In genomic region chr6:29985058-29985498, GRCm38 (mm10) we compare ENCODE assay signal across 8 mouse cellular contexts.
DNase-seq lines count a peak whose midpoint lies in the region; ATAC-seq and TF ChIP-seq lines count a peak whose summit lies in the region.

No protein-coding gene starts in this region.

- peak overlapping the region; percentile 25 for H3K4me3 ChIP-seq in C2C12 (ENCODE audit: insufficient read depth, poor library complexity, severe bottlenecking)
- peak overlapping the region; percentile 61 for H3K4me3 ChIP-seq in bone marrow macrophage, adult 2 months (ENCODE audit: insufficient read depth, low read length)
- peak overlapping the region; percentile 65 for H3K4me3 ChIP-seq in liver, adult 2 months (ENCODE audit: insufficient read depth, low read depth, low read length)

- H3K79me3 ChIP-seq in C2C12 (ENCODE audit: low read depth): no peaks in the 10 kb centered on the region

- peak; percentile 89 to 92 for DNase-seq in heart, adult 9 months (ENCODE audit: low spot score in 2 of 2)
- DNase-seq in kidney, adult 9 months: peak; percentile 94
- peak; percentile 88 for DNase-seq in liver, adult 2 months (ENCODE audit: extremely low read depth, low read depth, low spot score)
- DNase-seq in splenic B cell, adult 2 months (ENCODE audit: low read depth, low spot score): peak; percentile 90

- H3K36me3 ChIP-seq in C2C12 (ENCODE audit: control insufficient read depth, insufficient read depth): no peaks in the 10 kb centered on the region
- H3K36me3 ChIP-seq in liver, adult 2 months (ENCODE audit: control insufficient read depth, insufficient read depth, low read length): no peaks in the 10 kb centered on the region
- H3K36me3 ChIP-seq in splenic B cell, adult 2 months (ENCODE audit: control insufficient read depth, insufficient read depth, low read length, poor library complexity, severe bottlenecking): no peaks in the 10 kb centered on the region

- H3K4me1 ChIP-seq in bone marrow macrophage, adult 2 months (ENCODE audit: control insufficient read depth, insufficient read depth, low read length): peaks cover 7% of the 10 kb centered on the region
- H3K4me1 ChIP-seq in liver, adult 2 months (ENCODE audit: control insufficient read depth, insufficient read depth, low read length): no peaks in the 10 kb centered on the region

- no peaks in the 10 kb centered on the region for H3K79me2 ChIP-seq in C2C12 (ENCODE audit: control insufficient read depth, insufficient read depth)
- no peaks in the 10 kb centered on the region for H3K79me2 ChIP-seq in liver, adult 2 months (ENCODE audit: control insufficient read depth, insufficient read depth, low read length)

- H3K9ac ChIP-seq in liver, adult 2 months (ENCODE audit: low read depth, low read length): peak overlapping the region; percentile 63

- TF ChIP-seq POLR2A in bone marrow macrophage, adult 2 months (IDR thresholded peaks at IDR 0.05; ENCODE audit: borderline replicate concordance, low read depth, low read length): no peak
- TF ChIP-seq POLR2A in liver, adult 2 months (IDR thresholded peaks at IDR 0.05; ENCODE audit: extremely low read depth, insufficient read depth, low read length): 0 out of 2 replicates have a peak, but pooled peaks have one; percentile 23

- ATAC-seq in erythroblast, adult 5-6 weeks (replicated peaks; ENCODE audit: low FRiP score, poor library complexity, severe bottlenecking): peak; percentile 91
- peak; percentile 98 for ATAC-seq in monocyte, adult 5-6 weeks (replicated peaks; ENCODE audit: insufficient number of reproducible peaks, low FRiP score, low TSS enrichment, poor library complexity, severe bottlenecking)

- WGBS in liver, adult 2 months: under 1% methylated on average over 37 of the region's 37 CpGs

- H3K27ac ChIP-seq in bone marrow macrophage, adult 2 months (ENCODE audit: insufficient read depth, low read depth, low read length): peak overlapping the region; percentile 47; the same call in 1 of the 2 replicates
- no peak overlapping the region for H3K27ac ChIP-seq in liver, adult 2 months (replicated peaks; ENCODE audit: insufficient read depth, low read depth, low read length)

- H3K27me3 ChIP-seq in C2C12 (ENCODE audit: control insufficient read depth, insufficient read depth, insufficient read length): no peaks in the 10 kb centered on the region
- H3K27me3 ChIP-seq in liver, adult 2 months (ENCODE audit: control insufficient read depth, insufficient read depth, low read length): no peaks in the 10 kb centered on the region
- no peaks in the 10 kb centered on the region for H3K27me3 ChIP-seq in splenic B cell, adult 2 months (ENCODE audit: control insufficient read depth, insufficient read depth, low read length, poor library complexity, severe bottlenecking)

- no peak for TF ChIP-seq CTCF in C2C12 (IDR thresholded peaks at IDR 0.05; ENCODE audit: control insufficient read depth, insufficient read depth, insufficient read length)
- TF ChIP-seq CTCF in bone marrow macrophage, adult 2 months (IDR thresholded peaks at IDR 0.05; ENCODE audit: low read depth, low read length): no peak
- no peak for TF ChIP-seq CTCF in liver, adult 2 months (IDR thresholded peaks at IDR 0.05; ENCODE audit: low read depth, low read length)

- H3ac ChIP-seq in C2C12 (ENCODE audit: control insufficient read depth, insufficient read length, low read depth): peak overlapping the region; percentile 60

TF ChIP-seq in C2C12, 6 proteins besides CTCF, POLR2A, EP300 and RAD21:
- TF ChIP-seq USF1 (IDR thresholded peaks at IDR 0.05; ENCODE audit: low read depth) (no peak), CEBPB (IDR thresholded peaks at IDR 0.05; ENCODE audit: low read depth) (no peak), MAX (IDR thresholded peaks at IDR 0.05) (peak; percentile 40)
